Mouse (Mus musculus) 3T3-L1 (cell line): Measurements from ENCODE around the gene Egf.

Source experiments
- DNase-seq: peaks from one replicate; pipeline ENCODE4 v3.0.0-alpha.2; 2015; ENCODE audit warnings: low read depth, low spot score

The Egf gene

GRCm38 (mm10) chr3:129651765-129652164, 103.4 kb downstream of the Egf start:
- no peak for DNase-seq

GRCm38 (mm10) chr3:129650931-129651330, 104.2 kb downstream of the Egf start:
- DNase-seq = no peak

DNA sequence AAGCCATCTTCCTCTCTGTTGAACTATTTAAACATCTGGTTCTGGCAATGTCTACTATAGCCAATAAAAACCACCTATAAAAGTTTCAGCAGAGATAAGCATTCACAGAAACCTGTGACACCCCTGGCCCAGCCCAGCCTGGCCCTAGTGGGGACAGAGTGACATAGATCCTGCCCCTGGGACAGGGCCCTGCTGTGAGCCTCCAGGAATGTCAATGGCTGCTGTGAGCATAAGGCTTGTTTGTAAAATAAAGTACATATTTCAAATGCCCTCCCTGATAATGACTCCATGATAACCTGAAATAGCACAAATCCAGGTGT, 104.9 kb downstream of the Egf start:
- DNase-seq = no peak

- peak; percentile 64 for DNase-seq
These were observed 105.4 kb downstream of the Egf start for GRCm38 (mm10) chr3:129649586-129650292.

- DNase-seq = peak; percentile 29
These were observed 106.5 kb downstream of the Egf start for GRCm38 (mm10) chr3:129648598-129648997.

GRCm38 (mm10) chr3:129647312-129647711, 107.8 kb downstream of the Egf start:
- no peak for DNase-seq

DNA sequence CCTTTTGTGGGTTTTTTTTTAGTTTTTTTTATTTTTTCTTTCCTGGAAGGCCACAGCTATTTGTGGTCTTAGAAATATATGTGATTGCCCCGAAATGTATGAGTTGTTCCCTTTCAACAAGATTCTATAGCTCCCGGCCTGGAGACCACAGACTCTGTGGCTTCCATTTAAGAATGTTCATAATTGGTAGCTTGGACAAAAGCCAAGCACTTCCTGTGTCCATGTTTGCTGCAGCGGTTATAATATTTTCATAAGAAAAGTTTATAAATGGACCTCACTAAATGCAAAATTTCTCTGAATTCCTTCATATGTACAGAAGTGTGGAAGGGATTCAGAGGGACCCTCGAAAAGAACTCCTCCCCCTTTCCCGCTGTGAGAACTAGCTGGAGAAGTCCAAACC, 108.3 kb downstream of the Egf start:
- DNase-seq = no peak

GRCm38 (mm10) chr3:129645409-129645808, 109.7 kb downstream of the Egf start:
- peak; percentile 19 for DNase-seq

DNA sequence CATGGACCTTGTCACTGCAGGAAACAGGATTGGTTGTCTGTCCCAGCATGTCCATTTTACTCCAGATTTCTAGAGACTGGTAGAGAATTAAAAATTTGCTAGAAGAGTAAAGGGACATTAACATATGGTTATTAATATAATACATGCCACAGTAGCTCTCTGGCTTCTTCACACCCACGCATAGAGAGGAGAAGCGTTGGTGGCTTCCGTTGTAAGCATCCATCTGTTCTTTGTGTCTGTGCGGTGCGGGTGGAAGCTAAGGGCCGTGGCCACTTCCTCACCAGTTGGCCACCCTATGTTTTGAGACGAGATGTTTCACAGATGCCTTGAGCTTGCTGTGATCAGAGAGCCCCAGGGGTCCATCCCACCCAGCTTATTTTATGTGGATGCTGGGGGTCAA, 113.5 kb downstream of the Egf start:
- no peak for DNase-seq

DNA sequence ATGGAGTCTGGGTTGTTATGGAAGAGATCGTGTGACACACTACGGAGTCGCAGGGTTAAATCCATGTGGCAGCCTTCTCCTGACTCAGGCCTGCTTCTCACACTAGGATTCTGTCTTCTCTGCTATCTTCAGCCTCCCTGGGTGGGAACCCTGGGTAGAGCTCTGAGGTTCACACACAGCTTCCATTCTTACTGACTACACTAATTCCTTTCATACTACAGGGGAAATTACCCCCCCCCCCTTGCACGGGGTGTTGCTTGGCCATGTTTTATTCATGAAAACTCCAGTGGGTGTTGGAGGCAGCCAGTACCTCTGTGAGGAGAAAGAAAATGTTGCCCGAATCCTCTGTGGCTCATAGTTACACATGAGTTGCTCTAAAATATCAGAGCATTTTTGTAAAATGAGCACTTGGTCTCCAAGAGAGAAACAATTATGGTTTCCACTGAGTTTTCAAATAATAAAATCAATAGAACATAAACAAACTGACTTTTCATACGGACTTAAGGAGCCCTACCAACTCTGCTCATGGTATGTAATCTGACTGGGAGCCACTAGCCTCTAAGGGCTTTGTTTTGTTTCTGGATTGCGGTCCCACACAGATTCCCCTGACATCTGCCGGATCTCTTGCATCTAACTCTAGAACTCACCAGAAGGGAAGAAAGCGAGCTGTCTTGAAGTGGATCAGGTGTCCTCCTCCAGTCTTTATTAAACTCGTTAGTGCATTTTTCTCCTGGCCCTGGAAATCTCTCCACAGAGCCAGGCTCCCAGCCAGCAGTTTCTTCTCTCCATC, 114.7 kb downstream of the Egf start:
- DNase-seq = no peak

GRCm38 (mm10) chr3:129639701-129640100, 115.4 kb downstream of the Egf start:
- no peak for DNase-seq

GRCm38 (mm10) chr3:129637446-129637845, 117.7 kb downstream of the Egf start:
- no peak for DNase-seq

DNA sequence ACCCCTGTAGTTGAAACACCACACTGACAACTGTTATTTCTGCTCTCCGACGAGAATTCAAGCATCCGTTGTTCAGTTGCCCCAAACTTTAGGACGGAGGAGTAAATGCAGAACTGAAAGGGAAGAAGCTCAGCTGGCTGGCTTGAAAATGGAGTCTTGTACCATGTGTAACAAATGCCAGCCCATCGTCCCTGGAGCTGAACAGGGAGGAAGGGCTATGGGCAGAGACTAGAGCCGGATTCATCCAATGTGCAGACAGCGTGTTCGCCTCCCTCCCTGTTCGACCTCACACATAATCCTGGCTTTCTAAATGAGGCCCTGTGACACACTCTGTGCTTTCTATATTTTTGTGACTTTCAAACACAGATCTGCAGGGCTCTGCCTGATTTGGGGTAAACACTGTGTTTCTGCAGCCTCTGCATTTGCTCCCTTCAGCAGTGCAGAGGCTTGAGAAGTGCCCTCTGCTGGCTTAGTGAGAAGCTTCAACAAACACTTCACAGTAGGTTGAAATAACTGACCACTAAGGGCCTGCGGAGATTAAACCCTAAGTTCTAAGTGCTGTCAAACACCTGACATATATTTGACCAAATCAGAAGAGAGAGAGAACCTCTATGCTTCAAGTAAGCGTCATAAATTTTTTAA, 120.7 kb downstream of the Egf start:
- peak; percentile 40 for DNase-seq

- no peak for DNase-seq
These were observed 121.6 kb downstream of the Egf start for GRCm38 (mm10) chr3:129633518-129633917.

- DNase-seq = no peak
These were observed 123.3 kb downstream of the Egf start for GRCm38 (mm10) chr3:129631857-129632256.

DNA sequence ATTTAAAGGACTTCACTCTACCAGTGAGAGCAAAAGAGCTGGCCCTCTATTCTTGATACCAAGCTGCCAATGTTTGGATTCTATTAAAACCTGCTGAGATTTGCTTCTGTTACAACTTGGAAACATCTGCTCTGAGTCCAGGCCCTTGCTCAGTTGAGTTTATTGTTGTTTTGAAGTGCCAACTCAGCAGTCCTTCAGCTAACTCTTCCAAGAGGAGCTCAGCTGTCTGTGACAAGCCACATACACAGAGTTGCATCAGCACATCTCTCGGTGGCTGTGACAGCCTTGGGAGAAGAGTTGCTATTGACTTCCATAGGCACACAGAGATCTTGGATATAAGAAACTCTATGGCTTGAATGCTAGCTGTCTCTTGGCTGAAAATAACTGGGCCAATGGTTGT, 124.1 kb downstream of the Egf start:
- DNase-seq = peak; percentile 8
